Mouse (Mus musculus) adrenal gland, postnatal 36 days (tissue): ENCODE data around the gene Atp13a2. TPM values are rescaled to one million over a fixed set of nuclear protein-coding genes. Genes with fewer than 3 reads are reported as not detected.

Source experiments
- DNase-seq, 2 experiments: peaks; one replicate each; pipeline ENCODE4 v3.0.0; 2021; ENCODE audit warnings: mixed read lengths in 1 of 2
- total RNA-seq, 2 experiments: library from RNA; stranded (reverse); gene quantifications; 2 replicates each; pipeline ENCODE4 v1.2.3; 2021

Gene Atp13a2
- total RNA-seq, 2 experiments from 2014 or later = 33.3 to 34.2 TPM

- no peak for DNase-seq
These were observed 9.1 kb downstream of the Atp13a2 start for GRCm38 (mm10) chr4:140995811-140996210.

- no peak for DNase-seq
These were observed 10.1 kb downstream of the Atp13a2 start for GRCm38 (mm10) chr4:140996812-140997211.

- peak; percentile 81 to 89 for DNase-seq
These were observed 19.3 kb downstream of the Atp13a2 start for GRCm38 (mm10) chr4:141005983-141006382.

- DNase-seq = peak; percentile 56 to 72
These were observed 21.4 kb downstream of the Atp13a2 start for GRCm38 (mm10) chr4:141008028-141008427.

GRCm38 (mm10) chr4:141010118-141010517 lies 23.4 kb downstream of the Atp13a2 start, which contains the start of gene Mfap2:
TSS of gene Mfap2 (plus strand) at chr4:141010418.
- no peak for DNase-seq

- DNase-seq = no peak
These were observed 23.9 kb downstream of the Atp13a2 start for GRCm38 (mm10) chr4:141010526-141010925.

GRCm38 (mm10) chr4:141010941-141011429 lies 24.3 kb downstream of the Atp13a2 start:
- no peak for DNase-seq

GRCm38 (mm10) chr4:141011556-141012328 lies 25.1 kb downstream of the Atp13a2 start:
- no peak for DNase-seq

- no peak for DNase-seq
These were observed 25.9 kb downstream of the Atp13a2 start for GRCm38 (mm10) chr4:141012558-141012957.

- no peak for DNase-seq
These were observed 27.4 kb downstream of the Atp13a2 start for GRCm38 (mm10) chr4:141014114-141014513.

GRCm38 (mm10) chr4:141014856-141015255 lies 28.2 kb downstream of the Atp13a2 start:
- no peak for DNase-seq

- DNase-seq = no peak
These were observed 28.7 kb downstream of the Atp13a2 start for GRCm38 (mm10) chr4:141015356-141015755.

GRCm38 (mm10) chr4:141016311-141016710 lies 29.6 kb downstream of the Atp13a2 start:
- no peak for DNase-seq

- no peak for DNase-seq
These were observed 31.2 kb downstream of the Atp13a2 start for GRCm38 (mm10) chr4:141017657-141018436.

GRCm38 (mm10) chr4:141020220-141020619 lies 33.5 kb downstream of the Atp13a2 start:
- DNase-seq = no peak

- DNase-seq = no peak
These were observed 34.3 kb downstream of the Atp13a2 start for GRCm38 (mm10) chr4:141020811-141021613.

- no peak for DNase-seq
These were observed 34.9 kb downstream of the Atp13a2 start for GRCm38 (mm10) chr4:141021614-141021929.

- no peak for DNase-seq
These were observed 37.4 kb downstream of the Atp13a2 start for GRCm38 (mm10) chr4:141024052-141024451.

- DNase-seq = no peak
These were observed 38.3 kb downstream of the Atp13a2 start for GRCm38 (mm10) chr4:141024992-141025391.

- DNase-seq = no peak
These were observed 44.0 kb downstream of the Atp13a2 start for GRCm38 (mm10) chr4:141030541-141031206.

GRCm38 (mm10) chr4:141031733-141032132 lies 45.1 kb downstream of the Atp13a2 start:
- peak; percentile 86 to 87 for DNase-seq
